Mouse (Mus musculus) kidney, embryonic 14.5 days (tissue): ENCODE measurements around the gene Esp3. TPM values are rescaled to one million over a fixed set of nuclear protein-coding genes. Genes with fewer than 3 reads are reported as not detected.
"Not testable (repeated sequence)": the region's sequence is repeated elsewhere in the genome, so short reads cannot be mapped to it uniquely, and the experiment has no call there.

Experiments
- ATAC-seq: fragments of 200-750 bp; cut with Nextera tagmentation; 2 replicates; pipeline ENCODE4 v1.8.0; 2017; ENCODE audit warnings: moderate number of reproducible peaks, mild to moderate bottlenecking, moderate TSS enrichment, moderate library complexity; ENCODE audit not compliant: low FRiP score, low TSS enrichment
- H3K27ac ChIP-seq: fragments of 300-500 bp; sonication (generic); 2 replicates; pipeline ENCODE4 v1.5.1; 2014; ENCODE audit warnings: low read depth, mild to moderate bottlenecking, low read length, moderate library complexity, mixed read lengths
- H3K27me3 ChIP-seq: fragments of 300-500 bp; sonication (generic); 2 replicates; pipeline ENCODE4 v1.6.1; 2014; ENCODE audit warnings: mild to moderate bottlenecking, low read length; ENCODE audit not compliant: control insufficient read depth, insufficient read depth
- H3K36me3 ChIP-seq: fragments of 300-500 bp; sonication (generic); 2 replicates; pipeline ENCODE4 v1.6.1; 2014; ENCODE audit warnings: low read length, mixed read lengths; ENCODE audit not compliant: control insufficient read depth, insufficient read depth
- H3K4me1 ChIP-seq: fragments of 300-500 bp; sonication (generic); 2 replicates; pipeline ENCODE4 v1.6.1; 2014; ENCODE audit warnings: low read length, mixed read lengths; ENCODE audit not compliant: control insufficient read depth, insufficient read depth
- H3K4me2 ChIP-seq: fragments of 300-500 bp; sonication (generic); replicated peaks from 2 replicates; pipeline ENCODE4 v1.6.1; 2014; ENCODE audit warnings: low read depth, mild to moderate bottlenecking, low read length
- H3K4me3 ChIP-seq: fragments of 300-500 bp; sonication (generic); 2 replicates; pipeline ENCODE4 v1.5.1; 2014; ENCODE audit warnings: mild to moderate bottlenecking, low read length
- H3K9ac ChIP-seq: fragments of 300-500 bp; sonication (generic); 2 replicates; pipeline ENCODE4 v1.6.1; 2014; ENCODE audit warnings: low read depth, mild to moderate bottlenecking, low read length, moderate library complexity
- H3K9me3 ChIP-seq: fragments of 300-500 bp; sonication (generic); 2 replicates; pipeline ENCODE4 v1.6.1; 2016; ENCODE audit warnings: low read length; ENCODE audit not compliant: control insufficient read depth
- WGBS: fragments of 180-500 bp; shearing (Covaris S2); extraction: QIAGEN DNeasy Blood & Tissue Kit; methylation state at CpG from one replicate; pipeline ENCODE4 v1.1.7; 2014; 5-methylcytosine and 5-hydroxymethylcytosine counted together
- polyA plus RNA-seq: library from polyadenylated mRNA; unstranded; fragments of >200 nt; fragmentation: Nextera tagmentation; extraction: Ambion mirVana; gene quantifications from 2 replicates; pipeline ENCODE4 v1.2.1, GENCODE M21; 2014

Gene Esp3
- polyA plus RNA-seq: not detected in 2 replicates

DNA sequence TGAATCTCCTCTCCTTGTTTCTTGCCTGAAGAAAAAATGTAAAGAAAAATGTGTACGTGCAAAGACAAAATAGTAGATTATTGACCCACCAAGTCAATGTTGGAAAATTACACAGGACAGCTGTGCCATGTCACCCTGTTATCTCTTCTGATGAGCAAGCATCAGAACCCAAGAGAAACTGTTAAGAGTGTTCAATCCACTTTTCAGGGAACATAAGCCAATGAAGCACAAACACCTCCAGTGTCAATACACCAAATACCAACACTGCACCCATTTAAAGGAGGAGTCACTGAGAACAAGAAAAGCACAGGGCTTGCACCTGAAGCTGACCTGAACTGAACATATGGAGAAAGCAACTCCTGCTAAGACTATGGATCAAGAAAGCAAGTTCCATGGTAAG lies at the start of gene Esp3:
Gene Esp3, plus strand, starts transcription at position 301 of the 400 bp plus-strand sequence.
- ATAC-seq, H3K9me3 ChIP-seq, H3K9ac ChIP-seq, H3K4me2 ChIP-seq, H3K27ac ChIP-seq, H3K27me3 ChIP-seq, H3K4me3 ChIP-seq, H3K36me3 ChIP-seq, H3K4me1 ChIP-seq: not testable (repeated sequence)
- 96% methylated on average over 1 of the region's 1 CpGs for WGBS

DNA sequence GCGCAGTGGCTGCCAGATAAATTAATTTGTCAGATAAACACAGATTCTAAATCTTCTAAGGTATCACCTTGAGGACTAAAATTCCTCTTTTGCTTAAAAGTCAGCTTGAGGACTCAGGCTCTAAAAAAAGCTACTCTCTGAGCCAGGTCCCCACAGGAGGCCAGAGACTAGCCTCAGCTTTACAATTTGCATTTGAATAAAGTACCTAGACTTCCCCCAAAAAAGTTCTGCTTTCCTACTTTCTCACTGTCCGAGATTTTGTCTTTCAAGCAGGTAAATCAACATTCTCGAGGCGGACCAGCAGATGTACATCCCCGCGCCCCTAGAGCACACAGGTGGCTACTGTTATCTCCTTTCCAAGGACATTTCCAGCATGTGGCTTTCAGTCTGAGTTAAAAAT lies 48.0 kb upstream of the Esp3 start:
- not testable (repeated sequence) for H3K27ac ChIP-seq, ATAC-seq, H3K4me2 ChIP-seq, H3K27me3 ChIP-seq, H3K9ac ChIP-seq, H3K9me3 ChIP-seq, H3K4me1 ChIP-seq, H3K36me3 ChIP-seq, H3K4me3 ChIP-seq
- 49% methylated on average over 6 of the region's 6 CpGs for WGBS

DNA sequence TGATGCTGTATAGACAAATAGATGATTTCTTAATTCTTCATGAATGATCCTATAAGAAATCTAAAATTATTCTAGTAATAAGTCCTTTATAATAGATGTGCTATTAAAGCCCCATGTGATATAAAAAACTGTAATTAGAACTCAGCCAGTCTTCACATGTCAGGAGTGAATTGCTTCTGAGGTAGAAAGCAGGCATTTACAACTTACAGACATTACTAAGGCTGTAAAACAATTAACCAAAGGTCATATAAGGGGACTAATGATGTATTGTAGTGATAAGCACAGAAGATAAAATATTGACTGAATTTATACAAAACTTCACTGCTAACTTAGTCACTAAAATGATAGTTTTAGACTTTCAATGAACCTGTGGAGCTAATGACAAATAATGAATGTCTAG lies 40.6 kb upstream of the Esp3 start:
- Histone ChIP-seq H3K4me2 (no peak overlapping the region), H3K9me3 (no peaks in the 10 kb centered on the region), H3K4me1 (no peaks in the 10 kb centered on the region), H3K36me3 (no peaks in the 10 kb centered on the region), H3K4me3 (no peak overlapping the region), H3K27me3 (no peaks in the 10 kb centered on the region), H3K9ac (no peak overlapping the region), H3K27ac (no peak overlapping the region)
- no peak for ATAC-seq

DNA sequence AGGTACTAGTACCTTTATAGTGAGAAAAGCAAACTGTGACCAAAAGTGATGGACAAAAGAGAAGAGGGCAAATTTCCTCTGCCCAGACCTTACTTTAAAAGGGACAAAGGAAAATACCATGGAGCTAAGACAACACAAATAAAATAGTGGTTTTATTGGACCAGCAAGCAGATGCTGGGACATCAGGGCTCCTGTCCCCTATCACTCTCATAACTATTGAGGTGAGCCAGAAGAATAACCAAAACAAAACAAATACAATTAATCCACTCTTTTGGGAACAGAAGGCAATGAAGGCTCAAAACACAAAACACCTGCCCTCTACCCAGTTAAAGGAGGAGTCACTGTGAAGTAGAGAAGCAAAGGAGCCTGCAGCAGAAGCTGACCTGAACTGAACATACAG lies 33.6 kb upstream of the Esp3 start, which contains the start of gene Esp4:
Gene Esp4, plus strand, starts transcription at position 301 of the 400 bp plus-strand sequence.
- no peak within 1 kb of the TSS for H3K4me3 ChIP-seq
- no peaks in the 10 kb centered on the region for H3K4me1 ChIP-seq
- H3K27me3 ChIP-seq: no peaks in the 10 kb centered on the region
- H3K9ac ChIP-seq: no peak within 1 kb of the TSS
- H3K27ac ChIP-seq: no peak within 1 kb of the TSS
- ATAC-seq: no peak
- no peak within 1 kb of the TSS for H3K4me2 ChIP-seq
- H3K36me3 ChIP-seq: no peaks in the 10 kb centered on the region
- H3K9me3 ChIP-seq: no peaks in the 10 kb centered on the region

DNA sequence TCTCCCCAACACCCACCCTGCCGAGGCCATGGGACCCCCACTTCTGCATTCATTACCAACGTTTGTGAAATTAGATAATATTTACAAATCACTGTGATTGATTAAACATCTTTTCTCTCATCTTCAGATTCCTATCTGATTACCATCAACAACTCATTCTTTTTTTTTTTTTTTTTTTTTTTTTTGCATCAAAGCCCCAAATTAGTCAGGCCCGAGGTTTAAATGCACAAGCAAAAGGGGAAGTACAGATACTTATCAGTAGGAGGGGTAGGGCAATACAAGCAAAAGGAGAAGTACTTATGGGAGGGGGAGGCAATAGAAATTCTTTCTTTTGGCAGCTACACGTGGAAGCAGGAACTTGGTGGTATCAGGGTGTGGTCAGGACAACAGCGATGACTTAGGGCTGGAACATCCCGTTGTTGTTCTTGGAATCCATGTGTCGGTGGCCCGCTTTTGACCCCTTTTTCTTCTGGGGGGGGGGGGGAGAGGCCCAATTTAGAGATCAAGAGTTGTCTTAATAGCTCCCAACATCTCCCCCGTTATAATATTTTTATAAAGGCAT lies 30.3 kb downstream of the Esp3 start:
- H3K9ac ChIP-seq, H3K36me3 ChIP-seq, H3K4me1 ChIP-seq, H3K4me3 ChIP-seq, H3K9me3 ChIP-seq, ATAC-seq, H3K27me3 ChIP-seq, H3K27ac ChIP-seq, H3K4me2 ChIP-seq: not testable (repeated sequence)
- 68% methylated on average over 9 of the region's 9 CpGs for WGBS

DNA sequence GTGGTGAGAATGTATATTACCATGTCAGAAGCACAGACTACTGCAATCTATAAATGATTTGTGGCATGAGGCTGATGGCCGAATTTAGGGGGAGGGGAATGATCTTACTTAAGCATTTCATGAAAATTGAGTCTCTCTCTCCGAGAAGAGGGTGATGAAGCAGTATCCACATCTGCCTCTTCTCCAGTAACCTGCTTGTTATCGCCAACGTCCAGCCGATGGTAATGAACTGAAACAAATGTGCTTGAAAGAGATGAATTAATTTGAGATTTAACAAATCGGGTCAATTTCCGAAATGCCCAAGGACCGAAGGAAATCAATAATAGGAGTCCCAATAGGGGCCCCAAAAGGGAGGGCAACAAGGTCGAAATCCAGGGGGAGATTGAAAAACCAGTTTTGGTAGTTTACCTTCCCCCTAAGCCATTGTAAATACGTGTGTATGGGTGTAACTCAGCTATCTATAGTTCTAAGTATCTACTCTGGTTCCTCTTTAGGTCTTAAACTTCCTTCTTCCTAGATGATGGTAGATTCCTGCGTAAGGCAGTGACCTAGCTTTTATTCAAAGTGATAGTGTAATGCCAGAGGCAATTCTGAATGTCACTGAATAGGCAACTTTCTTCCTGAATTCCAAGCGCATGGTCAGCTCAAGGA lies 31.4 kb downstream of the Esp3 start:
- not testable (repeated sequence) for ATAC-seq, H3K4me2 ChIP-seq, H3K4me3 ChIP-seq, H3K4me1 ChIP-seq, H3K27ac ChIP-seq, H3K36me3 ChIP-seq, H3K27me3 ChIP-seq, H3K9ac ChIP-seq, H3K9me3 ChIP-seq
- 90% methylated on average over 12 of the region's 12 CpGs for WGBS

Other genes with a start within 250 kb of the Esp3 start
- not detected in 2 replicates for gene Esp8, start 112.1 kb upstream of the Esp3 start, polyA plus RNA-seq
- not detected in 2 replicates for gene Esp6, start 70.6 kb upstream of the Esp3 start, polyA plus RNA-seq
- not detected in 2 replicates for gene Esp4, start 33.5 kb upstream of the Esp3 start, polyA plus RNA-seq
- gene Esp1, start 95.0 kb downstream of the Esp3 start, polyA plus RNA-seq: not detected in 2 replicates
- gene Crisp2, start 174.9 kb downstream of the Esp3 start, polyA plus RNA-seq: not detected in 2 replicates
- gene Rhag, start 179.1 kb downstream of the Esp3 start, polyA plus RNA-seq: 0.23 and 0.40 TPM in 2 replicates
- gene 9130008F23Rik, start 248.5 kb downstream of the Esp3 start, polyA plus RNA-seq: 1.4 and 1.8 TPM in 2 replicates